Mouse (Mus musculus) midbrain, embryonic 13.5 days (tissue): ENCODE data around the gene Rnpepl1. TPM values are rescaled to one million over a fixed set of nuclear protein-coding genes. Genes with fewer than 3 reads are reported as not detected.
A peak's percentile ranks its signal among the peaks of the same experiment; 100 is the strongest.

Source experiments
- ATAC-seq: fragments of 200-750 bp; cut with Nextera tagmentation; 2 replicates; pipeline ENCODE4 v1.8.0; 2017; ENCODE audit warnings: mild to moderate bottlenecking, moderate TSS enrichment, moderate library complexity
- H3K27ac ChIP-seq: fragments of 300-500 bp; sonication (generic); 2 replicates; pipeline ENCODE4 v1.5.1; 2015; ENCODE audit warnings: inconsistent platforms, mild to moderate bottlenecking, moderate library complexity
- H3K27me3 ChIP-seq: fragments of 300-500 bp; sonication (generic); 2 replicates; pipeline ENCODE4 v1.6.1; 2015; ENCODE audit warnings: mild to moderate bottlenecking, inconsistent platforms
- H3K36me3 ChIP-seq: fragments of 300-500 bp; sonication (generic); 2 replicates; pipeline ENCODE4 v1.6.1; 2015; ENCODE audit warnings: mild to moderate bottlenecking, inconsistent platforms
- H3K4me1 ChIP-seq: fragments of 300-500 bp; sonication (generic); replicated peaks from 2 replicates; pipeline ENCODE4 v1.6.1; 2015; ENCODE audit warnings: inconsistent platforms
- H3K4me2 ChIP-seq: fragments of 300-500 bp; sonication (generic); replicated peaks from 2 replicates; pipeline ENCODE4 v1.6.1; 2015; ENCODE audit warnings: moderate library complexity, mild to moderate bottlenecking, inconsistent platforms
- H3K4me3 ChIP-seq: fragments of 300-500 bp; sonication (generic); replicated peaks from 2 replicates; pipeline ENCODE4 v1.5.1; 2015; ENCODE audit warnings: mild to moderate bottlenecking, inconsistent platforms
- H3K9ac ChIP-seq: fragments of 300-500 bp; sonication (generic); replicated peaks from 2 replicates; pipeline ENCODE4 v1.6.1; 2015; ENCODE audit warnings: mild to moderate bottlenecking, inconsistent platforms
- H3K9me3 ChIP-seq: fragments of 300-500 bp; sonication (generic); 2 replicates; pipeline ENCODE4 v1.6.1; 2016; ENCODE audit warnings: mild to moderate bottlenecking, inconsistent platforms
- WGBS: fragments of 180-500 bp; shearing (Covaris S2); methylation state at CpG from one replicate; pipeline ENCODE4 v1.1.7; 2015; 5-methylcytosine and 5-hydroxymethylcytosine counted together
- polyA plus RNA-seq: library from polyadenylated mRNA; unstranded; fragments of >200 nt; fragmentation: Nextera tagmentation; extraction: Ambion mirVana; gene quantifications from 2 replicates; pipeline ENCODE4 v1.2.1, GENCODE M21; 2015

The Rnpepl1 gene
- polyA plus RNA-seq, 1 experiment from 2014 or later = 24.8 TPM

DNA sequence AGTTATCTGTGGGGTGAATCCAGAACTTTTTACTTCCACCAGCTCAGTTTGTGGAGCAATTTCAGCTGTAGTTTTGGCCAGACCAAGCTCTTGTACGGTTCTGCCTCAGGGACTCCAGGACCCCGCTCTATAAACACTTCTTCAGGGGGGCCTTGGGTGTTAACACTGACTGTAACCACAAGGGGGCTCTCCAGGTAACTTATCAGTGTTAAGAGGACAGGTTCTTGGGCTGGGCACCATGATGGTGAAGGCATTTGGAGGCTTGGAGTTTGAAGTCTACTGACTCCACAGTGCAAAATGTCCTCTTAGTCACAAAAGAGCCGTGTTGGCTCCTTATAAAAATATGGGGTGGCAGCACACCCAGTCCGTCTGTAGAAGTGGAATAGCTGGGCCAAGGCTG is 1.5 kb upstream of the Rnpepl1 start:
- Histone ChIP-seq H3K4me3 (no peak overlapping the region), H3K9me3 (no peaks in the 10 kb centered on the region), H3K4me1 (peaks cover 50% of the 10 kb centered on the region), H3K27me3 (peaks cover 15% of the 10 kb centered on the region; the same call in 1 of the 2 replicates), H3K36me3 (peaks cover 3% of the 10 kb centered on the region), H3K9ac (no peak overlapping the region), H3K27ac (no peak overlapping the region), H3K4me2 (peak overlapping the region; percentile 96; the same call in 1 of the 2 replicates)
- 67% methylated on average over 4 of the region's 4 CpGs for WGBS
- ATAC-seq = no peak

DNA sequence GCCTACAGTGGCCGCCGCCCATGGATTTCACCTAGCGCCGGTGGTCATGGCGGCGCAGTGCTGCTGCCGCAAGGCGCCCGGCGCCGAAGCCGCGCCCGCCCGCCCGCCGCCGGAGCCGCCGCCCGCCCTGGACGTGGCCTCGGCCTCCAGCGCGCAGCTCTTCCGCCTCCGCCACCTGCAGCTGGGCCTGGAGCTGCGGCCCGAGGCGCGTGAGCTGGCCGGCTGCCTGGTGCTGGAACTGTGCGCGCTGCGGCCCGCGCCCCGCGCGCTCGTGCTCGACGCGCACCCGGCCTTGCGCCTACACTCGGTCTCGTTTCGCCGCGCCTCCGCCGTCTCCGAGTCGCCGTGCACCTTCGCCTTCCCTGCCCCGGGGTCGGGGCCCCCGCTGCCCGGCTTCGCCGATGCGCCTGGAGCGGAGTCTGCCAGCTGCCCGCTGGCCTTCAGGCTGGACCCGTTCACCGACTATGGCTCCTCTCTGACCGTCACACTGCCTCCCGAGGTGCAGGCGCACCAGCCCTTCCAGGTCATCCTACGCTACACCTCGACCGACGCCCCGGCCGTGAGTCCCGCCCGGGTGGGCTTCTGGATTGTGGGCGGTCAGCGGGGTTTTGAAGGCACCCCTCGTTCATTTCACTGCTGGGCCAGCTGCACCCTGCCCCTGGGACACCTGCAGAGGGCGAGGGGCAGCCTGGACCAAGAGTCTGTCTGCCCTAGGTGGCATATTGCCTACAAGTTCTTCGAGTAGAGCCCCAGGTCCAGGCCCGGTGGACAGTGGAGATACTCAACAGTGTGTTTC is 540 bp downstream of the Rnpepl1 start:
- Histone ChIP-seq H3K9me3 (no peaks in the 10 kb centered on the region), H3K9ac (peak overlapping the region; percentile 94), H3K4me1 (peaks cover 50% of the 10 kb centered on the region), H3K4me3 (peak overlapping the region; percentile 86), H3K4me2 (peak overlapping the region; percentile 96), H3K27me3 (peaks cover 15% of the 10 kb centered on the region; the same call in 1 of the 2 replicates), H3K36me3 (peaks cover 24% of the 10 kb centered on the region), H3K27ac (peak overlapping the region; percentile 96)
- ATAC-seq = peak; percentile 57
- 2% methylated on average over 39 of the region's 85 CpGs for WGBS

DNA sequence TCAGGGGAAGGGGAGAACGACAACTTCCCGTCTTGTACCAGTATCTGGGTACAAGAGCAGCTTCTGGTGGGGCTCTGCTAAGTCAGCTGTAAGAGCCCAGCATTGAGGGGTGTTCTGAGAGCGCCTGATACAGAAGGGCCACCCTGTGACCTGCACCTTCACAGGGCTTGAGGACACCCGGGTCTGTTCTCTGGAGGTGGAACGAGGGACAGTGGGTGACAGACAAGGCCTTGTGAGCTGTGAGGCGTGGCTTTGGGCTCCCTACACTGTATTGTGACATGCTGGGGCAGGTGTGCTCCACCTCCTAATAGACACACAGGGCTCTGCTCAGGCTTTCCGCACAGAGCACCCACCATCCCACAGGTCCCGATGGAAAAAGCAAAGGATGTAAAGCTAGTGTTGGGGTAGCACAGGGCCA is 1.1 kb downstream of the Rnpepl1 start:
- peaks cover 45% of the 10 kb centered on the region for H3K4me1 ChIP-seq
- WGBS = 38% methylated on average over 8 of the region's 8 CpGs

DNA sequence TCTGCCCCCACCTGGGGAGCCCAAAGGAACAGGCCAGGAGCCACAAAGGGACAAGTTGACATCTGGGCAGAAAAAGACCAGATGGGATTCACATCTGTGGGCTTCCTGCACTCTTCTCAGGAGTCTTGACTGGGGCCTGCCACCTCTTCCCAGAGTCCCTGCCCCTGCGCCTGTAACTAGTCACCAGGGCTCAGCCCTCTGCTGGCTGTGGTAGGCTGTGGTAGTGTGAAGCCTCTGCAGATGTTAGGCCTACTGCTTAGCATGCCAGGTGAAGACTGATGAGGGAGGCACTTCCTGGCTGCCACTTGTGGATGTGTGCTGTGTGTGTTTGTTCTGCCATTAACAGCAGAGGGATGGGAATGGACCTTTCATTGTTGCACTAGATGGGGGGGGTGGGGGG is 1.7 kb downstream of the Rnpepl1 start:
- Histone ChIP-seq H3K27me3 (peaks cover 15% of the 10 kb centered on the region; the same call in 1 of the 2 replicates), H3K36me3 (peaks cover 35% of the 10 kb centered on the region), H3K9ac (peak overlapping the region; percentile 94), H3K4me1 (peaks cover 45% of the 10 kb centered on the region), H3K4me2 (peak overlapping the region; percentile 96), H3K4me3 (peak overlapping the region; percentile 86), H3K9me3 (no peaks in the 10 kb centered on the region), H3K27ac (no peak overlapping the region)
- no peak for ATAC-seq
- 48% methylated on average over 1 of the region's 1 CpGs for WGBS

More for the DNA sequence above, 1.1 kb downstream of the Rnpepl1 start:
- peak overlapping the region; percentile 96 for H3K27ac ChIP-seq
- peaks cover 30% of the 10 kb centered on the region for H3K36me3 ChIP-seq
- peak overlapping the region; percentile 96 for H3K4me2 ChIP-seq
- no peaks in the 10 kb centered on the region for H3K9me3 ChIP-seq
- peak overlapping the region; percentile 94 for H3K9ac ChIP-seq
- ATAC-seq = no peak
- peaks cover 15% of the 10 kb centered on the region; the same call in 1 of the 2 replicates for H3K27me3 ChIP-seq
- peak overlapping the region; percentile 86 for H3K4me3 ChIP-seq

DNA sequence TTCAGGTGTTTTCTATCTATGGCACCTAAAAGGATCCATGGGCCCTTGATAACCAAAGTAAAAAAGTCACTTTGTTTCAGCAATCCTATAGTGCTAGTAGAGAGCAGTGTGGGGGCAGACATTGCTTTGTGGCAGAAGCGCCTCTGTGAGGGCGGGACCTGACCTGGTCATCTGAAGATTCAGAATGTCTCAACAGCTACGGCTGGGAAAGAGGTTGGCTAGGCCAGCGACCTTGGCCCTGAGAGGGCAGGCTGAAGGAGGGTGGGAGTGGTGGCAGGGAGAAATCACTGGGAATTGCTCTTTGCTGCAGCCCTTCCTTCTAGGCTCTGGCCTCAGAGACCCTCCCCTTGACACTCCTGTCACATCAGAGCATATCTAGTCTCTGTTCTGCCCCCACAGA is 3.7 kb downstream of the Rnpepl1 start:
- no peak overlapping the region for H3K27ac ChIP-seq
- ATAC-seq = no peak
- peaks cover 36% of the 10 kb centered on the region for H3K4me1 ChIP-seq
- no peaks in the 10 kb centered on the region for H3K9me3 ChIP-seq
- peaks cover 55% of the 10 kb centered on the region for H3K36me3 ChIP-seq
- peaks cover under 1% of the 10 kb centered on the region; the same call in 1 of the 2 replicates for H3K27me3 ChIP-seq
- no peak overlapping the region for H3K4me2 ChIP-seq
- H3K4me3 ChIP-seq = no peak overlapping the region
- 89% methylated on average over 4 of the region's 4 CpGs for WGBS
- 0 out of 2 replicates have a peak overlapping the region, but pooled peaks have one; percentile 44 for H3K9ac ChIP-seq

DNA sequence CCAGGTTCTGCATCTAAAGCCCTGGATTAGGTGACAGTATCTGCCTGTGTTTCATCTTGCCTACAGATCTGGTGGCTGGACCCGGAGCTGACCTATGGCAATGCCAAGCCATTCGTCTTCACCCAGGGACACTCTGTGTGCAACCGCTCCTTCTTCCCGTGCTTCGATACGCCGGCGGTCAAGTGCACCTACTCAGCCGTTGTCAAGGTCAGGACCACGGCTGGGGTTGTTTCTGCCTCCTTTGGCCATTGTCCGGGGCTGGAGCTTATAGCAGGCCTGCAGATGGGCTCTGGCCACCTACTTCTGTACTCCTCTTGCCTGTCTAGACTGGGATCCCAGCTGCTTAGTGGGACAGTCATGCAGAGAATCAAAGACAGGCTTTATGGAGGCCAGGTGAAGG is 4.4 kb downstream of the Rnpepl1 start:
- WGBS = 95% methylated on average over 11 of the region's 11 CpGs
- no peak overlapping the region for H3K4me3 ChIP-seq
- H3K9me3 ChIP-seq = no peaks in the 10 kb centered on the region
- H3K27me3 ChIP-seq = no peaks in the 10 kb centered on the region
- peaks cover 28% of the 10 kb centered on the region for H3K4me1 ChIP-seq
- ATAC-seq = no peak
- H3K9ac ChIP-seq = no peak overlapping the region
- no peak overlapping the region for H3K4me2 ChIP-seq
- no peak overlapping the region for H3K27ac ChIP-seq
- peaks cover 62% of the 10 kb centered on the region for H3K36me3 ChIP-seq

DNA sequence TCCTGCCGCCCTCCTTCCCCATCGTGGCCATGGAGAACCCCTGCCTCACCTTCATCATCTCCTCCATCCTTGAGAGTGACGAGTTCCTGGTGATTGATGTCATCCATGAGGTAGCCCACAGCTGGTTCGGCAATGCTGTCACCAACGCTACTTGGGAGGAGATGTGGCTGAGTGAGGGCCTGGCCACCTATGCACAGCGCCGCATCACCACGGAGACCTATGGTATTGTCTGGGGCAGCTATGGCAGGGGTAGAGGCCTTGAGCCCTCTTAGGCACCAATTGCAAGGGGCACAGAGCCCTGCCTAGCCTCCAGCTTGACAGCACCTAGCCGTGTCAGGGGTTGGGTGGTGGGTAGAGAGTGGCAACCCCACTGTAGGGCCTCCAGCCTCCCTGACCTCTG is 6.1 kb downstream of the Rnpepl1 start:
- Histone ChIP-seq H3K27me3 (no peaks in the 10 kb centered on the region), H3K9me3 (no peaks in the 10 kb centered on the region), H3K9ac (no peak overlapping the region), H3K4me1 (peaks cover 19% of the 10 kb centered on the region), H3K27ac (no peak overlapping the region), H3K36me3 (peaks cover 79% of the 10 kb centered on the region), H3K4me2 (no peak overlapping the region), H3K4me3 (no peak overlapping the region)
- ATAC-seq = no peak
- WGBS = 95% methylated on average over 9 of the region's 9 CpGs

DNA sequence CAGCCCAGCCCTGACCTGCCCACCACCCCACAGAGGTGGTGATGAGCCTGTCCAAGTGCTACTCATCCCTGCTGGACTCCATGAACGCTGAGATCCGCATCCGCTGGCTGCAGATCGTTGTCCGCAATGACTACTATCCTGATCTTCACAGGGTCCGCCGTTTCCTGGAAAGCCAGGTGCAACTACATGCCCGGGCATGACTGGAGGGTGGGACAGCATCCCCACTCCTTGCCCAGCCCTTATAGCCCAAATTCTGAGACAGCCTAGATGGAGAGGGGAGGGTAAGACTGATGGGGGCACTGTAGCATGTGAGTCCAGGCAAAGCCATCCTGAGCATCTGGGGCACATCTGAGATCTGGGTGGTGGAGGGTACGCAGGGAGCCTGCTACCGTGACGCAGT is 8.6 kb downstream of the Rnpepl1 start:
- H3K27ac ChIP-seq = no peak overlapping the region
- H3K9me3 ChIP-seq = no peaks in the 10 kb centered on the region
- no peaks in the 10 kb centered on the region for H3K4me1 ChIP-seq
- WGBS = 95% methylated on average over 11 of the region's 11 CpGs
- ATAC-seq = no peak
- H3K9ac ChIP-seq = no peak overlapping the region
- H3K4me2 ChIP-seq = no peak overlapping the region
- H3K4me3 ChIP-seq = no peak overlapping the region
- no peaks in the 10 kb centered on the region for H3K27me3 ChIP-seq
- peaks cover 75% of the 10 kb centered on the region for H3K36me3 ChIP-seq

DNA sequence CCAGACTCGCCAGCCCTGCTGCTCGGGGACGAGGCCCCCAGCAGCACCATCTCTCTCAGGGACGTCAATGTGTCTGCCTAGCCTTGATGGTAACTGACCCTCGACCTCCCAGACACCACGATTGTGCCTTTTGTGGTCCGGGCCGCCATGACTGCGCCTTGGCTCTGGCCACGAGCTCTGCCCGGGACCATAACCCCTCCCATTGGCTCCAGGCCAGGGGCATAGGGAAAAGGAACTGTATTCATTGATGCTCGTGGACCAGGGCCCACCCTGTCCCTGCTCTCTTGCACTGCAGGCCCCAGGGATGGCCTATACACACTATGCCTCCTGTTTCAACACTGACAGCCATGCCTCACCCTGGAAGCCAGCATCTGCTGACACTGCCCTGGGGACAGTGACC is 9.2 kb downstream of the Rnpepl1 start:
- peaks cover 68% of the 10 kb centered on the region for H3K36me3 ChIP-seq
- WGBS = 87% methylated on average over 12 of the region's 12 CpGs

DNA sequence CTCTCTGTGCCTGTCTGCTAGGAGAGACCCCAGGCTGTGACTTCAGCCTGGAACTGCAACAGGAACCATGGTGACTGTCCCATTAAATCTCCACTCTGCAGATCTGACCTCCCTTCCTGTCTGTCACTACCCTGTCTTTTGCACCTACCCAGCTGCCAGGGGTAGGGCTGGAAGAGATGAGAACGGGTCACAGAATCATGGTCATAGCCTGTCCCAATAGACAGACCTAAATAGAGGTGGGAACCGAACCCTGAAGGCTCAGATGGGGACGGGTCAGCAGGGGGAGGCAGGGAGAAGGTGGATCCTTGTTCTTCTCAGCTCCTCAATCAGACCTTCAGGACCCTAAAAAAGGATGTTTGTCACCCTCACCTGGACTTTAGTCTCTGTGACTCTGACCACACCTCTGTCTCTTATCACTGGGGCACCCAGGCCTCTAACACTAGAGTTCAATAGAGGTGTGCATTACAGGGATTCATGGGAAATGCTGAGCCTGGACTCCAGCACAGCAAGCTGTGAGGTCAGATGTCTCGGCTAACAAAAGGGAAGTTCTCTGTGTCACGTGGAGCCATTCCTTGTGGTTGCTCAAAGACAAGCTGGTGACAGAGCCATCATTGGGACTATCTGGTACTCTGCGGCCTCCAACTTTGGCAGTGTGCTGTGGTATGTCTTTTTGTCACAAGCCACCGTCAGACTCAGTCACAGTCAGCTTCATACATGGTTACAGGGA is 10.1 kb downstream of the Rnpepl1 start:
- no peak for ATAC-seq
- no peaks in the 10 kb centered on the region for H3K4me1 ChIP-seq
- H3K27me3 ChIP-seq = no peaks in the 10 kb centered on the region
- peaks cover 60% of the 10 kb centered on the region for H3K36me3 ChIP-seq
- no peak overlapping the region for H3K4me2 ChIP-seq
- H3K9ac ChIP-seq = no peak overlapping the region
- no peaks in the 10 kb centered on the region for H3K9me3 ChIP-seq
- WGBS = 81% methylated on average over 7 of the region's 7 CpGs
- no peak overlapping the region for H3K4me3 ChIP-seq
- H3K27ac ChIP-seq = peak overlapping the region; percentile 17; the same call in 1 of the 2 replicates

More for the DNA sequence above, 9.2 kb downstream of the Rnpepl1 start:
- no peak overlapping the region for H3K4me3 ChIP-seq
- no peak for ATAC-seq
- no peak overlapping the region for H3K9ac ChIP-seq
- no peaks in the 10 kb centered on the region for H3K9me3 ChIP-seq
- H3K4me1 ChIP-seq = no peaks in the 10 kb centered on the region
- H3K27ac ChIP-seq = no peak overlapping the region
- H3K27me3 ChIP-seq = no peaks in the 10 kb centered on the region
- no peak overlapping the region for H3K4me2 ChIP-seq

DNA sequence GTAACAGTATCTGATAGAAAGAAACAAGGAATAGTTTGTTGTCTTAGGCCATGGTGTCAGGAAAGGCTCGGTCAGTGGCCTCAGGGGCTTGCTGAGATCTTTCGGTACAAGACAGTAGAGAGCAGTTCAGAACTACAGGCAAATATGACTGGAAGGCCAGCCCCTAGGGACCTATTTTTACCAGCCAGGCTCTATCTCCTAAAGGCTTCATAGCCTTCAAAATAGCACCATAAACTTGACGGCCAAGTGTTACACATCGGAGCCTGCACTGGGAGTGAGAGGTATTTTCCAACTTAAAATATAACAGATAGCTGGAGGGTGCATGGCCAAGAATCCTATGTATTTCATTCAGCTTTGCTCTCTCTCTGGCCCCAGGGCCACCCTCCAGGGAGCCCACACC is 10.9 kb downstream of the Rnpepl1 start:
- Histone ChIP-seq H3K4me1 (no peaks in the 10 kb centered on the region), H3K27ac (no peak overlapping the region), H3K4me3 (no peak overlapping the region), H3K4me2 (no peak overlapping the region), H3K36me3 (peaks cover 51% of the 10 kb centered on the region), H3K9ac (no peak overlapping the region), H3K27me3 (no peaks in the 10 kb centered on the region), H3K9me3 (no peaks in the 10 kb centered on the region)
- ATAC-seq = no peak
- 92% methylated on average over 4 of the region's 4 CpGs for WGBS

DNA sequence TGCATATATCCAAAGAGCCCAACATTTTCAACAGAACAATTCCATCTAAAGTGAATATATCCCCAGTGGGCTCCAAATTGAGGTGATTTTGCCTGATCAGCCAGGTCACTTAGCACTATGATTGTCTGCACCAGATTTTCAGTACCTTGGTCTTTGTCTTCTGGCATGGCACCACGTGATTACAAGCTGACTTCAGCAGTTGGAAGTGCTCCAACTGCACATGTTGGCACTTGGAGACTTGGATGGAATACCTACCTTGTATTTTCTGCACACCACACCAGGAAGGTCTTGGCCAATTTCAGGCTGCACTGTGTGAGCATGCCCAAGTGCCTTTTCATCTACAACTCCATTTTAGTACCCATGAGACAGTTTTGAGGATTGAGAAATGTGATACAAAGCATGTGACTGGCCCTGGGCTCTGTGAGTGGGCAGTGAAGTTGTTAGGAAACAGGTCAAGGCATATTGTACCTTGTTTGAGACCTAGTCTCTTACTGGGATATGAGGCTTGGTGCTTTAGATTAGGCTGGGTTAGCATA is 19.7 kb downstream of the Rnpepl1 start:
- Histone ChIP-seq H3K9ac (no peak overlapping the region), H3K4me1 (peaks cover 11% of the 10 kb centered on the region), H3K4me3 (no peak overlapping the region), H3K27ac (no peak overlapping the region), H3K36me3 (no peaks in the 10 kb centered on the region), H3K27me3 (peaks cover 7% of the 10 kb centered on the region), H3K9me3 (no peaks in the 10 kb centered on the region), H3K4me2 (no peak overlapping the region)
- 48% methylated on average over 1 of the region's 1 CpGs for WGBS
- no peak for ATAC-seq
